Mouse (Mus musculus) heart, adult 2 months (tissue): ENCODE data around the gene Pola1.

Experiments used
- CTCF ChIP-seq: fragments of 200-600 bp; IDR thresholded peaks from 2 replicates; pipeline ENCODE4 v1.8.1; 2022; ENCODE audit warnings: antibody characterized with exemption, mild to moderate bottlenecking, moderate library complexity
- EP300 ChIP-seq: fragments of 200-500 bp; IDR thresholded peaks from 2 replicates; pipeline ENCODE4 v1.6.1; 2011; ENCODE audit warnings: low read depth, low read length, control low read depth; ENCODE audit not compliant: insufficient read depth
- POLR2A ChIP-seq: fragments of 200-500 bp; IDR thresholded peaks from 2 replicates; pipeline ENCODE4 v1.6.1; 2011; ENCODE audit warnings: mild to moderate bottlenecking, low read depth, low read length, control low read depth; ENCODE audit not compliant: insufficient read depth

DNA sequence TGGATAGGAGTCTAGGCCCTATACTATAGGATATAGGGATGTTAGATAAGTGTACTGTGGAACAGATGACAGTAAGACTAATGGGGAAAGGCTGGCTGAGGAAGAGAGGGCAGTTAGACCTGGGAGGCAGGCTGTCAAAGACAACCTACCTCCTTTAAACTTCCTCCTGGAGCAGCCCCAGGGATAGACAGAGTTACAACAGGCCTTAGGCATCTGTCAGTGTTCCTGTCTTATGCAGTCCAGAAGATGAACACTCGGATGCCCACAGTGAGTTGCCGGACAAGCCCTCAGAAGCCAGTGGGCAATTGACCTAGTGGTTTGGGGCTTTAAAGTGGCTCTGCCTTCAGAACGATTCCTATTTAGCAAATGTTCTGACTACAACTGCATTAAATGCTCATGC is 42.5 kb upstream of the Pola1 start:
- TF ChIP-seq CTCF (no peak), POLR2A (no peak), EP300 (no peak)
